9 mouse cellular contexts compared by ENCODE assay signal in genomic region chr9:72955546-72955945, GRCm38 (mm10). TPM values are rescaled to one million over a fixed set of nuclear protein-coding genes. Genes with fewer than 3 reads are reported as not detected.
DNase-seq lines count a peak whose midpoint lies in the region; ATAC-seq and TF ChIP-seq lines count a peak whose summit lies in the region.
"Had no signal": no experiment of that assay in that cellular context is flagged by ENCODE, and none has a peak within 500 bp of the region (broad histone marks: within the 10 kb centered on the region; RNA-seq: fewer than 3 reads in every experiment).

No protein-coding gene starts in this region.

- no peak for ATAC-seq in kidney, postnatal 0 days (replicated peaks; ENCODE audit: low FRiP score, low read depth)
- no peak for ATAC-seq in kidney, embryonic 15.5 days (replicated peaks; ENCODE audit: low FRiP score)
- no peak for ATAC-seq in liver, embryonic 14.5 days (ENCODE audit: insufficient read depth)

- no peaks in the 10 kb centered on the region for H3K36me3 ChIP-seq in kidney, postnatal 0 days (ENCODE audit: insufficient read depth, low read length)
- H3K36me3 ChIP-seq in kidney, embryonic 15.5 days = no peaks in the 10 kb centered on the region
- H3K36me3 ChIP-seq in CH12.LX (replicated peaks in 1 of 2; ENCODE audit: control insufficient read depth in 1 of 2, insufficient read depth in 1 of 2, low read length in 1 of 2) = no peaks in the 10 kb centered on the region
- H3K36me3 ChIP-seq in embryonic facial prominence, embryonic 10.5 days (replicated peaks) = no peaks in the 10 kb centered on the region
- H3K36me3 ChIP-seq in liver, embryonic 14.5 days (replicated peaks; ENCODE audit: control insufficient read depth, insufficient read depth, low read depth) = no peaks in the 10 kb centered on the region

- dilution Hi-C loops in CH12.LX (cut with MboI; ENCODE audit: extremely low pct_ligation_motif_present, extremely low pct_unique_long_range_greater_than_20kb, low sequenced_read_pairs) = no loop called here

- H3K27ac ChIP-seq in kidney, postnatal 0 days = no peak overlapping the region
- H3K27ac ChIP-seq in kidney, embryonic 15.5 days = no peak overlapping the region
- H3K27ac ChIP-seq in CH12.LX (ENCODE audit: insufficient read depth, low read depth) = no peak overlapping the region
- no peak overlapping the region for H3K27ac ChIP-seq in embryonic facial prominence, embryonic 10.5 days (replicated peaks)
- H3K27ac ChIP-seq in liver, embryonic 14.5 days = no peak overlapping the region

- DNase-seq in kidney, postnatal 0 days (ENCODE audit: low spot score) = peak; percentile 67
- DNase-seq in CH12.LX (ENCODE audit: extremely low read depth) = peak; percentile 68
- DNase-seq in R1 (ENCODE audit: low read depth, low spot score) = peak; percentile 78
- peak; percentile 66 for DNase-seq in embryonic facial prominence, embryonic 10.5 days (ENCODE audit: low spot score)
- DNase-seq in liver, embryonic 14.5 days (ENCODE audit: low read depth in 3 of 3, low spot score in 3 of 3) = peak in 1 of 3 experiments; percentile 20
- DNase-seq in spleen, adult 12 weeks (ENCODE audit: low spot score) = peak; percentile 23

- no peak overlapping the region for H3K4me3 ChIP-seq in kidney, postnatal 0 days (replicated peaks; ENCODE audit: low read depth, low read length)
- H3K4me3 ChIP-seq in kidney, embryonic 15.5 days (replicated peaks) = no peak overlapping the region
- no peak overlapping the region for H3K4me3 ChIP-seq in CH12.LX (replicated peaks in 1 of 3; ENCODE audit: low read depth in 2 of 3, low read length in 2 of 3, poor library complexity in 1 of 3)
- no peak overlapping the region for H3K4me3 ChIP-seq in embryonic facial prominence, embryonic 10.5 days
- H3K4me3 ChIP-seq in liver, embryonic 14.5 days (ENCODE audit: insufficient read depth in 1 of 2, low read depth in 2 of 2, low read length in 2 of 2) = no peak overlapping the region

- WGBS in kidney, postnatal 0 days = 15% methylated on average over 1 of the region's 1 CpGs
- 13% methylated on average over 1 of the region's 1 CpGs for WGBS in kidney, embryonic 15.5 days
- 18% methylated on average over 1 of the region's 1 CpGs for WGBS in embryonic facial prominence, embryonic 10.5 days
- WGBS in liver, embryonic 14.5 days (ENCODE audit: insufficient replicate concordance) = 12% methylated on average over 1 of the region's 1 CpGs

- no peaks in the 10 kb centered on the region for H3K9me3 ChIP-seq in kidney, postnatal 0 days (replicated peaks; ENCODE audit: low read length)
- H3K9me3 ChIP-seq in kidney, embryonic 15.5 days (replicated peaks) = no peaks in the 10 kb centered on the region
- no peaks in the 10 kb centered on the region for H3K9me3 ChIP-seq in CH12.LX (replicated peaks; ENCODE audit: low read length)
- no peaks in the 10 kb centered on the region for H3K9me3 ChIP-seq in embryonic facial prominence, embryonic 10.5 days
- H3K9me3 ChIP-seq in liver, embryonic 14.5 days (ENCODE audit: control insufficient read depth, low read length) = no peaks in the 10 kb centered on the region

- TF ChIP-seq EP300 in CH12.LX (IDR thresholded peaks at IDR 0.05; ENCODE audit: low read length) = no peak
- TF ChIP-seq EP300 in liver, embryonic 14.5 days (IDR thresholded peaks at IDR 0.05; ENCODE audit: low read depth) = no peak

- peaks cover 5% of the 10 kb centered on the region; the same call in 1 of the 2 replicates for H3K4me1 ChIP-seq in kidney, postnatal 0 days (replicated peaks; ENCODE audit: insufficient read depth, low read length)
- H3K4me1 ChIP-seq in kidney, embryonic 15.5 days = peaks cover 8% of the 10 kb centered on the region
- peaks cover 5% of the 10 kb centered on the region in 2 experiments for H3K4me1 ChIP-seq in CH12.LX (ENCODE audit: control insufficient read depth in 1 of 2, insufficient read depth in 2 of 2)
- H3K4me1 ChIP-seq in embryonic facial prominence, embryonic 10.5 days = peaks cover 14% of the 10 kb centered on the region
- peaks cover 0 to 8% of the 10 kb centered on the region in 2 experiments; a peak in 2 of 4 replicates for H3K4me1 ChIP-seq in liver, embryonic 14.5 days (replicated peaks; ENCODE audit: control insufficient read depth in 2 of 2, insufficient read depth in 2 of 2, low read length in 1 of 2)

- H3K79me2 ChIP-seq in CH12.LX (replicated peaks; ENCODE audit: control insufficient read depth, extremely low read depth, insufficient read depth, poor library complexity, severe bottlenecking) = no peaks in the 10 kb centered on the region

- peak; percentile 52 for TF ChIP-seq RAD21 in CH12.LX (IDR thresholded peaks at IDR 0.05; ENCODE audit: low read depth, low read length)

- H3K27me3 ChIP-seq in kidney, postnatal 0 days (ENCODE audit: insufficient read depth, low read length) = no peaks in the 10 kb centered on the region
- no peaks in the 10 kb centered on the region for H3K27me3 ChIP-seq in kidney, embryonic 15.5 days
- no peaks in the 10 kb centered on the region for H3K27me3 ChIP-seq in CH12.LX (replicated peaks)
- no peaks in the 10 kb centered on the region for H3K27me3 ChIP-seq in embryonic facial prominence, embryonic 10.5 days (replicated peaks; ENCODE audit: low read depth, poor library complexity, severe bottlenecking)
- no peaks in the 10 kb centered on the region for H3K27me3 ChIP-seq in liver, embryonic 14.5 days (ENCODE audit: control insufficient read depth, insufficient read depth, low read length)

- no peak overlapping the region for H3K4me2 ChIP-seq in kidney, postnatal 0 days (ENCODE audit: low read length)
- H3K4me2 ChIP-seq in kidney, embryonic 15.5 days = no peak overlapping the region
- H3K4me2 ChIP-seq in CH12.LX (ENCODE audit: insufficient read depth, low read depth, poor library complexity, severe bottlenecking) = no peak overlapping the region
- H3K4me2 ChIP-seq in liver, embryonic 14.5 days (ENCODE audit: low read depth) = no peak overlapping the region

- TF ChIP-seq CTCF in kidney, postnatal 0 days (IDR thresholded peaks at IDR 0.05; ENCODE audit: low read depth) = peak; percentile 82
- TF ChIP-seq CTCF in CH12.LX (conservative IDR thresholded peaks at IDR 0.05 in 1 of 2, IDR thresholded peaks at IDR 0.05 in 1 of 2; ENCODE audit: low read depth in 2 of 2, low read length in 2 of 2) = peak; percentile 73 to 76
- TF ChIP-seq CTCF in liver, embryonic 14.5 days (IDR thresholded peaks at IDR 0.05; ENCODE audit: low read depth) = peak; percentile 83

- in situ Hi-C loops in CH12.LX (cut with MboI; ENCODE audit: low pct_ligation_motif_present, low pct_unique_long_range_greater_than_20kb, low sequenced_read_pairs) = no loop called here

- no peak overlapping the region for H3K9ac ChIP-seq in kidney, postnatal 0 days (ENCODE audit: low read depth, low read length)
- H3K9ac ChIP-seq in kidney, embryonic 15.5 days = no peak overlapping the region
- no peak overlapping the region for H3K9ac ChIP-seq in CH12.LX (ENCODE audit: insufficient read depth, low read depth)
- no peak overlapping the region for H3K9ac ChIP-seq in liver, embryonic 14.5 days (replicated peaks)

- TF ChIP-seq POLR2A in CH12.LX (IDR thresholded peaks at IDR 0.05; ENCODE audit: low read depth, low read length) = no peak

RNA-seq across cellular contexts. Expression of gene Dyx1c1, which starts 3.0 kb away (rescaled TPM):
- polyA plus RNA-seq in kidney, postnatal 0 days (2015; fragmentation: Nextera tagmentation; extraction: Ambion mirVana) = 2.8 and 3.3 TPM in 2 replicates
- polyA plus RNA-seq in kidney, embryonic 15.5 days (2015; fragmentation: Nextera tagmentation; extraction: Ambion mirVana) = 1.9 and 2.8 TPM in 2 replicates
- 2.1 and 3.4 TPM in 2 replicates for total RNA-seq in CH12.LX (2012; rRNA removed)
- 6.2 and 6.8 TPM in 2 replicates for total RNA-seq in CH12.LX (2014; rRNA removed)
- polyA plus RNA-seq in CH12.LX (2012; ENCODE audit: insufficient read length, low read depth) = 5.7 and 6.1 TPM in 2 replicates
- 1.7 and 2.0 TPM in 2 replicates for polyA plus RNA-seq in embryonic facial prominence, embryonic 10.5 days (2016; fragmentation: Nextera tagmentation; extraction: Ambion mirVana)
- polyA plus RNA-seq in liver, embryonic 14.5 days (2012; rRNA removed) = 0.04 and 0.15 TPM in 2 replicates
- 0.11 and 0.13 TPM in 2 replicates for polyA plus RNA-seq in liver, embryonic 14.5 days (2014; fragmentation: Nextera tagmentation; extraction: Ambion mirVana)

RNA-seq across cellular contexts. Expression of gene Gm44503, which starts 3.1 kb away (rescaled TPM):
- polyA plus RNA-seq in kidney, postnatal 0 days (2015; fragmentation: Nextera tagmentation; extraction: Ambion mirVana) = not detected in 2 replicates
- polyA plus RNA-seq in kidney, embryonic 15.5 days (2015; fragmentation: Nextera tagmentation; extraction: Ambion mirVana) = not detected in 2 replicates
- not detected in 2 replicates for total RNA-seq in CH12.LX (2012; rRNA removed)
- not detected in 2 replicates for total RNA-seq in CH12.LX (2014; rRNA removed)
- not detected in 2 replicates for polyA plus RNA-seq in CH12.LX (2012; ENCODE audit: insufficient read length, low read depth)
- not detected in 2 replicates for polyA plus RNA-seq in embryonic facial prominence, embryonic 10.5 days (2016; fragmentation: Nextera tagmentation; extraction: Ambion mirVana)
- polyA plus RNA-seq in liver, embryonic 14.5 days (2012; rRNA removed) = not detected in 2 replicates
- polyA plus RNA-seq in liver, embryonic 14.5 days (2014; fragmentation: Nextera tagmentation; extraction: Ambion mirVana) = not detected in 2 replicates
- polyA plus RNA-seq: heart, embryonic 14.5 days; neural tube, embryonic 14.5 days had no signal

RNA-seq across cellular contexts. Expression of gene Ccpg1os, which starts 29.6 kb away (rescaled TPM):
- polyA plus RNA-seq in kidney, postnatal 0 days (2015; fragmentation: Nextera tagmentation; extraction: Ambion mirVana) = 30.2 and 33.8 TPM in 2 replicates
- polyA plus RNA-seq in kidney, embryonic 15.5 days (2015; fragmentation: Nextera tagmentation; extraction: Ambion mirVana) = 20.6 and 22.8 TPM in 2 replicates
- total RNA-seq in CH12.LX (2012; rRNA removed) = 4.0 and 7.3 TPM in 2 replicates
- total RNA-seq in CH12.LX (2014; rRNA removed) = 9.2 and 12.6 TPM in 2 replicates
- polyA plus RNA-seq in CH12.LX (2012; ENCODE audit: insufficient read length, low read depth) = 4.0 and 5.2 TPM in 2 replicates
- polyA plus RNA-seq in embryonic facial prominence, embryonic 10.5 days (2016; fragmentation: Nextera tagmentation; extraction: Ambion mirVana) = 15.1 and 16.1 TPM in 2 replicates
- polyA plus RNA-seq in liver, embryonic 14.5 days (2012; rRNA removed) = 1.9 and 2.0 TPM in 2 replicates
- polyA plus RNA-seq in liver, embryonic 14.5 days (2014; fragmentation: Nextera tagmentation; extraction: Ambion mirVana) = 2.7 and 3.0 TPM in 2 replicates

RNA-seq across cellular contexts. Expression of gene Ccpg1, which starts 29.7 kb away (rescaled TPM):
- 43.8 and 49.6 TPM in 2 replicates for polyA plus RNA-seq in kidney, postnatal 0 days (2015; fragmentation: Nextera tagmentation; extraction: Ambion mirVana)
- polyA plus RNA-seq in kidney, embryonic 15.5 days (2015; fragmentation: Nextera tagmentation; extraction: Ambion mirVana) = 34.7 and 36.6 TPM in 2 replicates
- total RNA-seq in CH12.LX (2012; rRNA removed) (3.6 and 5.2 TPM in 2 replicates), CH12.LX (2014; rRNA removed) (5.7 and 6.2 TPM in 2 replicates)
- 15.4 and 18.3 TPM in 2 replicates for polyA plus RNA-seq in CH12.LX (2012; ENCODE audit: insufficient read length, low read depth)
- 14.1 and 17.1 TPM in 2 replicates for polyA plus RNA-seq in embryonic facial prominence, embryonic 10.5 days (2016; fragmentation: Nextera tagmentation; extraction: Ambion mirVana)
- 2.0 and 3.4 TPM in 2 replicates for polyA plus RNA-seq in liver, embryonic 14.5 days (2012; rRNA removed)
- 7.8 and 8.1 TPM in 2 replicates for polyA plus RNA-seq in liver, embryonic 14.5 days (2014; fragmentation: Nextera tagmentation; extraction: Ambion mirVana)

RNA-seq across cellular contexts. Expression of gene Pygo1, which starts 30.1 kb away (rescaled TPM):
- polyA plus RNA-seq in kidney, postnatal 0 days (2015; fragmentation: Nextera tagmentation; extraction: Ambion mirVana) = 3.0 and 3.2 TPM in 2 replicates
- 5.4 TPM in 2 replicates for polyA plus RNA-seq in kidney, embryonic 15.5 days (2015; fragmentation: Nextera tagmentation; extraction: Ambion mirVana)
- total RNA-seq in CH12.LX (2012; rRNA removed) = not detected in 2 replicates
- not detected in 2 replicates for total RNA-seq in CH12.LX (2014; rRNA removed)
- not detected in 2 replicates for polyA plus RNA-seq in CH12.LX (2012; ENCODE audit: insufficient read length, low read depth)
- 6.5 and 7.3 TPM in 2 replicates for polyA plus RNA-seq in embryonic facial prominence, embryonic 10.5 days (2016; fragmentation: Nextera tagmentation; extraction: Ambion mirVana)
- 0.09 TPM in 2 replicates for polyA plus RNA-seq in liver, embryonic 14.5 days (2012; rRNA removed)
- 0.04 and 0.06 TPM in 2 replicates for polyA plus RNA-seq in liver, embryonic 14.5 days (2014; fragmentation: Nextera tagmentation; extraction: Ambion mirVana)
